Mouse (Mus musculus) activated CD4-positive, CD25-positive, alpha-beta regulatory T cell (primary cell): ENCODE measurements around the gene E130311K13Rik. TPM values are rescaled to one million over a fixed set of nuclear protein-coding genes. Genes with fewer than 3 reads are reported as not detected.

Source experiments
- polyA plus RNA-seq, 2 experiments: library from polyadenylated mRNA; unstranded; fragments of 100-300 nt; shearing (Covaris generic); gene quantifications; one replicate each; pipeline ENCODE4 v1.2.1; 2017

Gene E130311K13Rik
- polyA plus RNA-seq = 10 to 100 TPM; 10.2 to 10.5 TPM

GRCm38 (mm10) chr3:63928878-63929859 is at the start of gene E130311K13Rik:
TSS of gene E130311K13Rik (minus strand) at chr3:63929472.

DNA sequence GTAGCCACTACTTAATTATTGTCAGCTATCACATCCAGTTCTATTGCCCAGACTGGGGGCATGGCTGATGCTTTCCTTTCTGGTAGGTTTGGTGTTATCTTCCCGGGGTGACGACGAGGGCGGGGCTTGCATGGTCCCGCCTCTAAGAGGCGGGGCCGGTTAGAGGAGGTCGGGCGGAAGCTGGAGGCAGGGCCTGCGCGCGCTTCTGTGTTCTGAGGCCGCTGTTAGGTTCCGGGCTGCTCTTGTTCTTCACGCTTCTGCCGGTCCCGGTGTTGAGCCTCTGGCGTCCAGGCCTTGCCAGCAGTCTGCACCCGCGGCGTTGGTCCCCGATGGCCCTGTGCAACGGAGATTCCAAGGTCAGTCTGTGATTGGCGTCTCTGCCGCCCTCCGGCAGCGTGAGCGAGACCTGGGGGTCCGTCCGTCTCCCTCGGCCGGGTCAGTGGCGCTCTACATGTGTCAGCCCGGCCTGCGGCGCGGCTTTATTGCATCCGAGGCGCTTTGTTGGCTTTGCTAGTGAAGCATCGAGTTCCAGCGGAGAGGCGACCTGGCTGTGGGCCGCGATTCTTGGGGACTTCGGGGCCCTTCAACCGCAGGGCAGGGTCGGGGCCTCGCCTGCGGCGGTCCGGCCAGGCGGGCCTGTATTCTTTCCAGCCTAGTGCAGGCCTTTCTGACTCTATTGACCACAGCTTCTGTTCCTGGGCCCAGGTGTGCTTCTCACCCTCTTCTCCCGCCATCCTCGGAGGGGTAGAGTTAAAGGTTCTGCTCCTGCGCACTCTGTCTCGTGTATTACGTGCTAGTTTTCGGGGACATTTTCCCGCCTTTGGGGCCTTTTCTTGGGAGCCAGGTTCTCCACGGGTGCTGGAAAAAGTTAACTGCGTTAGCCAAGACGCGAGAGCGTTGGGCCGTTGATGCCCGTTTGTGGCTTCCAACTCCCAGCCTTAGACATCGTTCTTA is 47.0 kb upstream of the E130311K13Rik start, which contains the start of gene Gmps:
Gene Gmps (plus strand): TSS at position 152 of the 954 bp plus-strand sequence.

DNA sequence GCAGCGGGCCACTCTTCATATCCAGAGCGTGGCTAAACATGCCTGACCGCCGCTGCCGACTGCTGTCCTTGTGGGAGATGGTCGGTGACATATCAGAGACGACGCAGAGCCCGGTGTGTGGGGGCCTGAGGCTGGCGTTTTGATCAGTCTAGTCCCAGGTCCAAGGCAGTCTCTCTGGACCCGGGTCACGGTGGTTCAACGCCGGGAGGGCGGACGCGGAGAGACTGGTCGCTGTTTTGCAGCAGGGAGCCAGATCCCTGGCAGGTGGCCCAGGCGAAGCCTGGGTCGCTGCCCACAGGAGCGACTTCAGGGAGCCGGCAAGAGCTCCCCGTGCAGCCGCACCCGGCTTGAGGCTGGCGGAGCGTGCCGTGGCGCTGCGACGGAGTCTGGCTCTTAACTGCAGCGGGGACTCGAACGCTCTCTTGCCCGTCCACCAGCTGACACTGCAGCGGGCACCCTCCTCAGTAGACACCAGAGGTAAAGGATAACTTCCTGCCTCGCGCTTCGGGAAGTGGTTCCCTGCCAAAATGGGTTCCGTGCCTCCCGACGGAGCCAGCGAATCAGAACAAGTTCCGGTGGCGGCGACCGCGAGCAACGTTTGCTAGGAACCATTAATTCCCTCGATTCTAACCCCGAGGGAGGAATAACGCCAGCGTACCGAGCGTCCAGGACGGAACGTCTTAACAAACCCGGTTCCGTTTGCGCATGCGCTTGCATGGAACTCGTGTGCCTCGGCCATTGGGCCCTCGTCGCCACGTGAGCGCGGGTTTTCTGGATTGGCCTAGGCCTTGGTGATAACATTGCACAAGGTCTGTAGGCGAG is 35.0 kb upstream of the E130311K13Rik start, which contains the start of gene Slc33a1:
Gene Slc33a1 (minus strand): TSS at position 669 of the 822 bp plus-strand sequence.

DNA sequence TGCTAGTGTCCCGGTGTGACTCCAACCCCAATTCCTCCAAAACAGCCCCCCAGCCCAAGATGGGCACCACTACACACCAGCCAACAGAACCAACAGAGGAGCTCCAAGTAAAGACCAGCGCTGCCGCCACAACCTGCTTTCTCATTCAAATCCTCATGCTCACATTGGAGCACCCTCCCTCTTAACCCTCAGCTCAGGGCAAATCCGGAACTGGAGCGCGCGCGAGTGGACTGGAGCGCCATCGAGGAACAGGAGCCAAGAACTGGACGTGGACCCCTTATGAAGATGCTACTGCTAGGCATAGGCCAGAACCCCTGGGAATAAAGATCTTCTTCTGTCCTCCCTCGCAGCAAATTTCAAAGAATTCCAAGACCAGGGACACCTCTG is 30.0 kb downstream of the E130311K13Rik start, which contains the start of gene Plch1:
Gene Plch1 (minus strand): TSS at position 164 of the 387 bp plus-strand sequence.

Other genes starting within 250 kb of the E130311K13Rik start
- under 1 TPM in 1 of 2 experiments, not detected in 1; 0.20 TPM for gene Plch1, start 30.0 kb downstream of the E130311K13Rik start, polyA plus RNA-seq
- 10 to 100 TPM; 23.1 to 26.1 TPM for gene Slc33a1, start 35.3 kb upstream of the E130311K13Rik start, polyA plus RNA-seq
- 10 to 100 TPM; 22.7 to 28.0 TPM for gene Gmps, start 46.6 kb upstream of the E130311K13Rik start, polyA plus RNA-seq
- gene Vmn2r1, start 152.1 kb upstream of the E130311K13Rik start, polyA plus RNA-seq = not detected
- gene Vmn2r2, start 212.5 kb upstream of the E130311K13Rik start, polyA plus RNA-seq = under 1 TPM in 1 of 2 experiments, not detected in 1; 0.10 TPM